Mouse (Mus musculus) olfactory bulb, adult 2 months (tissue): Measurements from ENCODE around the gene Mapkapk5.

Source experiments
- CTCF ChIP-seq: fragments of 200-500 bp; IDR thresholded peaks from 2 replicates; pipeline ENCODE4 v1.5.1; 2012; ENCODE audit warnings: low read depth, mild to moderate bottlenecking, low read length, moderate library complexity; ENCODE audit not compliant: insufficient read depth
- POLR2A ChIP-seq: fragments of 200-500 bp; IDR thresholded peaks from 2 replicates; pipeline ENCODE4 v1.6.1; 2012; ENCODE audit warnings: mild to moderate bottlenecking, low read depth, low read length, moderate library complexity; ENCODE audit not compliant: insufficient read depth

DNA sequence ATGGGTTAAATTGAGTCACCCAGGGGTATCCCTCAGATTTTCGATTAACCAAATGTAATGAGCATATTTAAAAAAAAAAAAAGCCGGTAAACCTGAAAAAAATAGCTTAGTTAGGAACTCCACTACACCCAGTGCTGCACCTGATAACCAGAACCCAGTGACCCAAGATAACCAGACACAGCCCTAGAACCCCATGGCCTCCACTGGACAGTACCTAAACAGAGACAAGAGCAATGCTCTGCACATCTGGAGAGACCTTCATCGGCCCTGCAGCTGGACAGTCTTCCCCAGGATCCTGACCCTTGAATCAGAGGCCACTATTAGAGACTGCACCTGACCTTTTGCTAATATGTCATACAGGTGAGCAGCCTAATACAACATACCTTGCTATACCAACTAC lies 1.4 kb upstream of the Mapkapk5 start:
- TF ChIP-seq CTCF: no peak
- TF ChIP-seq POLR2A: no peak
